Mouse (Mus musculus) heart, embryonic 10.5 days (tissue): ENCODE data around the gene Odf2l. TPM values are rescaled to one million over a fixed set of nuclear protein-coding genes. Genes with fewer than 3 reads are reported as not detected.

Source experiments
- DNase-seq: peaks from one replicate; pipeline ENCODE4 v3.0.0-alpha.2; 2017; ENCODE audit warnings: low spot score
- H3K27ac ChIP-seq: fragments of 300-500 bp; sonication (generic); 2 replicates; pipeline ENCODE4 v1.5.1; 2016; ENCODE audit warnings: mild to moderate bottlenecking
- H3K27me3 ChIP-seq: fragments of 300-500 bp; sonication (generic); 2 replicates; pipeline ENCODE4 v1.6.1; 2016; ENCODE audit warnings: mild to moderate bottlenecking; ENCODE audit not compliant: poor library complexity, insufficient read depth, severe bottlenecking
- H3K36me3 ChIP-seq: fragments of 300-500 bp; sonication (generic); 2 replicates; pipeline ENCODE4 v1.6.1; 2016; ENCODE audit warnings: mild to moderate bottlenecking, moderate library complexity
- H3K4me1 ChIP-seq: fragments of 300-500 bp; sonication (generic); 2 replicates; pipeline ENCODE4 v1.6.1; 2016; ENCODE audit warnings: mild to moderate bottlenecking
- H3K4me3 ChIP-seq: fragments of 300-500 bp; sonication (generic); 2 replicates; pipeline ENCODE4 v1.5.1; 2016; ENCODE audit warnings: mild to moderate bottlenecking, moderate library complexity
- H3K9me3 ChIP-seq: fragments of 300-500 bp; sonication (generic); 2 replicates; pipeline ENCODE4 v1.6.1; 2016; ENCODE audit warnings: mild to moderate bottlenecking, moderate library complexity
- WGBS: fragments of 180-500 bp; shearing (Covaris S2); methylation state at CpG from one replicate; pipeline ENCODE4 v1.1.7; 2016; 5-methylcytosine and 5-hydroxymethylcytosine counted together
- polyA plus RNA-seq: library from polyadenylated mRNA; unstranded; fragments of >200 nt; fragmentation: Nextera tagmentation; extraction: Ambion mirVana; gene quantifications from 2 replicates; pipeline ENCODE4 v1.2.1, GENCODE M21; 2016

Odf2l gene
- polyA plus RNA-seq, 1 experiment from 2014 or later, result 14.1 TPM

DNA sequence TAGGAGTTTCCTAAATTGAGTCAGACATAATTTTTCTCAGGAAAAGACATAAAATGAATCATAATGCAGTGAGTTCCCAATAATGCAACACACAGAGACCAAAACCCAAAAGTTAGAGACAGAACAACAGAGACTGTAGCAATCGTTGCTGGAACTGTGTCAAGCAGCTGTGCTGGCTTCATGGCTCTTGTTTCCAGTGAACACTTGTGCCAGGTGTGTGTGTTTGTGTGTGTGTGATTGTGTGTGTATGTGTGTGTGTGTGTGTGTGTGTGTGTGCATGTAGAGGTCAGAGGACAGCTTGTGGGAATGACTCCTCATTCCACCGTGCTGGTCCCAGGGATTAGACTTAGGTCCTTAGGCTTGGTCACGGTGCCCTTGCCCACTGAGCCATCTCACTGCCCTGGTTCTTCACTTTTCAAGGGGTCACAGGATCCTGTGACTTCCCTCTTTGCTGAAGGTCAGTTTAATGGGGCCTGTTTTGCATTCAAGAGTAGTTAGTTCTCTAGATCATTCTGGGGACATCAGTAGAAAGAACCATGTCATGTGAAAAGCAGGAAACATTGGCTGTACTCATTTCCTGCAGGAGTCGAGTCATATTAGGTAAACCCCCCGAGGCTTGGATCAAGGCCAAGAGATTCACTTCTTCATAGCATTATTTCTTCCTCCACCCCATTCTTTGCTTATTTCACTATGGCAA, 13.2 kb upstream of the Odf2l start:
- DNase-seq, result no peak
- Histone ChIP-seq H3K27me3 (no peaks in the 10 kb centered on the region), H3K4me3 (no peak overlapping the region), H3K9me3 (0 out of 2 replicates have a peak, but pooled peaks cover 4% of the 10 kb centered on the region), H3K27ac (no peak overlapping the region), H3K36me3 (no peaks in the 10 kb centered on the region), H3K4me1 (peaks cover 10% of the 10 kb centered on the region)
- 76% methylated on average over 5 of the region's 5 CpGs for WGBS

DNA sequence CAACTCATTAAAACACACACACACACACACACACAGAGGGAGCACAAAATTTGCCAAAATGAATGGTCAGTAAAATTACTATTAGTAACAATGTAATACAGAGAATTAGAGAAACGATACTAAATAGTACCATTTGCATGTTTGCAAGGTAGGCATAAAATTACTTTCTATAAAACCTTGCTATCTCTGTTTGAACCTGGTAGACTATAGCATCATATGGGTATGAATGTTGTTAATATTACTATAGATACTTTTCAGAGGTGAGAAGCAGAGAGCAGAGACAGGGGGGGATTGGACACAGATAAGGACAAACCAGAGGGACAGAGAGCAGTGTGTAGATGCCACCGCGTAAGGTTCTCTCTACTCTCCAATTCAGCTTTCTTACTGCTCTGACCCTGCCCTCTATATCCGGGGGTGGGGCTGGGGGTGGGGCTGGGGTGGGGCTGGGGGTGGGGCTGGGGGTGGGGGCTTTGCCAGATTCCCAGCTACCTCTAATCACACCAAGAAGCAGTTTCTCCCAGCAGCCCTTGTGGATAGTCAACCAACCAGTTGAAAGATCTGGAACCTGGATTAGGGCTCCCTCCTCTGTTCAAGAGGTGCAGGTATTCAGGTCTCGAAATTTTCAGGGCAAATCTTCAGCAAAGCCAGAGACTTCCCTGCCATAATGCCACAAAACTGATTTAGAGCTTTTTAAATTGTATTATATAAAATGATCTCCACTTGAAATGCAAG, 12.4 kb upstream of the Odf2l start:
- no peak for DNase-seq
- peaks cover 10% of the 10 kb centered on the region for H3K4me1 ChIP-seq
- 82% methylated on average over 5 of the region's 5 CpGs for WGBS
- no peaks in the 10 kb centered on the region for H3K27me3 ChIP-seq
- H3K27ac ChIP-seq, result no peak overlapping the region
- H3K36me3 ChIP-seq, result no peaks in the 10 kb centered on the region
- 0 out of 2 replicates have a peak, but pooled peaks cover 4% of the 10 kb centered on the region for H3K9me3 ChIP-seq
- H3K4me3 ChIP-seq, result no peak overlapping the region

DNA sequence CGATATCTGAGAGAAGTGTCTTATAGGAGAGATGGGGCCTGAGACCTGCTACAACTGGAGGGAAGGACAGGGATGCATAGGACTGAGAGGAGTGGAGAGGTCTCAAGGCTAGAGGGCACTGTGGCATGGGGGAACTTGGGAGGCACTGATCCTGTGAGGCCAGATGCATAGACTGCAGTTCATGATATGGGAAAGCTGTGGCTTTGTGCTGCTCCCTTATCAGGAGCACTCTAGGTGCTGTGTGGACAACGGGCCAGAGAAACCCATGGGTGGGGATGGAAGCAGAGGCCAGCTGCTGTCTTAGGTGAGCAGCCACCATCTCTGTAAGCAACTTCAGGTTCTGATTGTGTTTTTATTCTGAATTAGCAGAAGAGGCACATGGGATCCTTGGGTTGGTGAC, 3.2 kb upstream of the Odf2l start:
- 96% methylated on average over 2 of the region's 2 CpGs for WGBS
- peaks cover 12% of the 10 kb centered on the region for H3K4me1 ChIP-seq
- no peak overlapping the region for H3K27ac ChIP-seq
- no peaks in the 10 kb centered on the region for H3K9me3 ChIP-seq
- no peaks in the 10 kb centered on the region for H3K27me3 ChIP-seq
- no peaks in the 10 kb centered on the region for H3K36me3 ChIP-seq
- H3K4me3 ChIP-seq, result no peak overlapping the region
- DNase-seq, result no peak

- H3K27ac ChIP-seq, result peak overlapping the region; percentile 99
- H3K36me3 ChIP-seq, result no peaks in the 10 kb centered on the region
- no peak for DNase-seq
- H3K4me1 ChIP-seq, result peaks cover 14% of the 10 kb centered on the region
- H3K27me3 ChIP-seq, result no peaks in the 10 kb centered on the region
- 84% methylated on average over 10 of the region's 10 CpGs for WGBS
- H3K9me3 ChIP-seq, result no peaks in the 10 kb centered on the region
- peak overlapping the region; percentile 89 for H3K4me3 ChIP-seq
Observed at GRCm38 (mm10) chr3:145117637-145118036, 751 bp upstream of the Odf2l start.

DNA sequence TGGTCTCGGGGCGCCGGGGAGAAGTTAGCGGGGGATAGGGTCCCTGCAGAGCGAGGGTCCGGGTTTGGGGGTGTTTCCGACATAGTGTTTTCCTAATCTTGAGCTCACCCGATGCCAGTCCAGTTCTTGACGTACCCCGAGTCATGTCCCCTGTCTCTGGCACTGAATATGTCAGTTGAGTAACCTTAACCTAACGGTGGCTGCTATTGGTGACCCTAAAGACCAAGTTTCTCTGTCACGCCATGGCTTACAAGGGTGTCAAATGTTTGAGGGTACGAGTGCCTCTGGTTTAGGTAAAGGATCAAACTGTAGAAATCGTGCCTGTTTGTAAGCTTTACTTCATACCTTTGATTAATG, 592 bp downstream of the Odf2l start:
- H3K9me3 ChIP-seq, result no peaks in the 10 kb centered on the region
- no peaks in the 10 kb centered on the region for H3K36me3 ChIP-seq
- peaks cover 14% of the 10 kb centered on the region for H3K4me1 ChIP-seq
- H3K27me3 ChIP-seq, result no peaks in the 10 kb centered on the region
- H3K27ac ChIP-seq, result peak overlapping the region; percentile 99
- 5% methylated on average over 14 of the region's 14 CpGs for WGBS
- peak overlapping the region; percentile 89 for H3K4me3 ChIP-seq
- no peak for DNase-seq

DNA sequence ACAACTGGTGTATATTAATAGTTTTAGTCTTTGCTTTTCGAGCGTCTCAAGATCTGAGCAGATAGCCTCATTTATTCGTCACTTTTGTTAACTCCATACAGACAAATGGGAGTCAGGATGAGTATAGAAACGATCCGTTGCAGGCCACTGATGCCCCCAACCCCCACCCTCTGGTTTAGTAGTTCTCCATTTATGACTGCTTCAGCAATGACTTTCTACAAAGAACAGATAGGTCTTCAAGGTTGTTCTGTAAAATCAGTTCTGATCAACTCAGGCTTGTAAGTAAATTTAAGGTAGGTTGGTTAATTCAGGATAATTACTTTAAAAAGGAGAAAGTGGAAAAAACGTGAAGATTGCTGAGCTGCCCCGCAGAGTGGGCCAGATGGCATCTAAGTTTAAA, 1.0 kb downstream of the Odf2l start:
- Histone ChIP-seq H3K36me3 (peaks cover 4% of the 10 kb centered on the region; the same call in 1 of the 2 replicates), H3K4me1 (peaks cover 14% of the 10 kb centered on the region), H3K4me3 (peak overlapping the region; percentile 89), H3K27me3 (no peaks in the 10 kb centered on the region), H3K9me3 (no peaks in the 10 kb centered on the region), H3K27ac (peak overlapping the region; percentile 99; the same call in 1 of the 2 replicates)
- no peak for DNase-seq
- WGBS, result 76% methylated on average over 7 of the region's 7 CpGs

DNA sequence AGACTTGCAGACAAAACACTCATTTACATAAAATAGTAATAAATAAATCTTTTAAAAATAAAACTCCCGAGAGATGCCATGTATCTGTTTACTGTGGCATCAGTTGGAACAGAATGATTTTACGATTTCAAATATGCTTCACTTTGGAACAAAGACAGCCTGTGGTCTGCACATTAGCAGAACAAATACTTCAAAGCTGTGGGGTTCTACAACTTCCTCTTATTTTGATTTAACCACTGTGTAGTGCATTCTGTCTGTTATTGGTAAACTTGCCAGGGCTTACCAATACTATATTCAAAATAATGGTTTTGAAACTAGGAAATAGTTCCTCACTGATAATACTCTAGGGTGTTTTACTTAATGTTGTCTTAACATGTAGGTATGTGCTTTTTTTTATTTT, 8.2 kb downstream of the Odf2l start:
- H3K9me3 ChIP-seq, result no peaks in the 10 kb centered on the region
- 85% methylated on average over 2 of the region's 2 CpGs for WGBS
- DNase-seq, result no peak
- no peak overlapping the region for H3K27ac ChIP-seq
- no peaks in the 10 kb centered on the region for H3K4me1 ChIP-seq
- no peak overlapping the region for H3K4me3 ChIP-seq
- H3K36me3 ChIP-seq, result peaks cover 11% of the 10 kb centered on the region; the same call in 1 of the 2 replicates
- H3K27me3 ChIP-seq, result no peaks in the 10 kb centered on the region

GRCm38 (mm10) chr3:145129356-145129755, 11.0 kb downstream of the Odf2l start:
- Histone ChIP-seq H3K27ac (no peak overlapping the region), H3K36me3 (peaks cover 12% of the 10 kb centered on the region; the same call in 1 of the 2 replicates), H3K4me1 (no peaks in the 10 kb centered on the region), H3K27me3 (no peaks in the 10 kb centered on the region), H3K9me3 (no peaks in the 10 kb centered on the region), H3K4me3 (no peak overlapping the region)
- DNase-seq, result no peak

DNA sequence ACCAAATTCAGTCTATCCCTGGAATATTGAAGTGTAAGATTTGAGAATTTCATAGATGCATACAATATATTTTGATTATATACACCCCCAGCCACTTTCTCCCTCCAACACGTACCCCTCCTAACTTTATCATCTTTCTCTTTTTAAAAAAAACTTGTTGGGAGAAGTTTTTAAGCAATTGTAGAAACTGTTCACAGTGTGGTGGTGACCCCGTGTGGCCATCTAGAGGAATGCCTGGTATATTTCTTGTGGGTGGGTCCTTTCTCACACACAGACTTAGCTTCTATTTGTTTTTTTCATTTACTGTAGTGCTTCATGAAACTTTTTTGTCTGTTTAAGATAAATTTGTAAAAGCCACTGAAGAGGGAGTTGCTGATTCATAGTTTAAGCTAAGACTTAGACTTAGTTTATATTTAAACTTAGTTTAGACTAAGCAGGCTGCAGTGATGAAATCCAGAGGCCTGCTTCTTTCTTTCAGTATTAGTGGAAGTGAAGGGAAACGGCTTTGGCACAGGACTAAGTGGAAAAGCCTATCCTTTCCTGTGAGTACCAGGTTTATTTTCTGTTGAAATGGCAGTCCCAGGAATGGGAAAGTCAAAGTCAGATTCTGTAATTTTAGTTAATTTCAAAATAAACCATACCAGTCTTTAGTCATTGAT, 13.0 kb downstream of the Odf2l start:
- Histone ChIP-seq H3K36me3 (peaks cover 5% of the 10 kb centered on the region; the same call in 1 of the 2 replicates), H3K27me3 (no peaks in the 10 kb centered on the region), H3K4me1 (no peaks in the 10 kb centered on the region), H3K9me3 (no peaks in the 10 kb centered on the region), H3K27ac (no peak overlapping the region), H3K4me3 (no peak overlapping the region)
- 25% methylated on average over 3 of the region's 3 CpGs for WGBS
- DNase-seq, result no peak

GRCm38 (mm10) chr3:145140236-145140635, 21.8 kb downstream of the Odf2l start:
- H3K4me3 ChIP-seq, result no peak overlapping the region
- no peaks in the 10 kb centered on the region for H3K9me3 ChIP-seq
- DNase-seq, result no peak
- 87% methylated on average over 4 of the region's 4 CpGs for WGBS
- H3K4me1 ChIP-seq, result no peaks in the 10 kb centered on the region
- no peaks in the 10 kb centered on the region for H3K27me3 ChIP-seq
- no peak overlapping the region for H3K27ac ChIP-seq
- H3K36me3 ChIP-seq, result 0 out of 2 replicates have a peak, but pooled peaks cover 5% of the 10 kb centered on the region

- Histone ChIP-seq H3K36me3 (0 out of 2 replicates have a peak, but pooled peaks cover 9% of the 10 kb centered on the region), H3K27ac (no peak overlapping the region), H3K4me1 (no peaks in the 10 kb centered on the region), H3K4me3 (no peak overlapping the region), H3K27me3 (no peaks in the 10 kb centered on the region), H3K9me3 (no peaks in the 10 kb centered on the region)
- no peak for DNase-seq
Observed at GRCm38 (mm10) chr3:145142925-145143324, 24.5 kb downstream of the Odf2l start.

- Histone ChIP-seq H3K4me3 (no peak overlapping the region), H3K36me3 (0 out of 2 replicates have a peak, but pooled peaks cover 6% of the 10 kb centered on the region), H3K27ac (no peak overlapping the region), H3K9me3 (no peaks in the 10 kb centered on the region), H3K4me1 (no peaks in the 10 kb centered on the region), H3K27me3 (no peaks in the 10 kb centered on the region)
- 83% methylated on average over 10 of the region's 10 CpGs for WGBS
- no peak for DNase-seq
Observed at GRCm38 (mm10) chr3:145143856-145144255, 25.5 kb downstream of the Odf2l start.

DNA sequence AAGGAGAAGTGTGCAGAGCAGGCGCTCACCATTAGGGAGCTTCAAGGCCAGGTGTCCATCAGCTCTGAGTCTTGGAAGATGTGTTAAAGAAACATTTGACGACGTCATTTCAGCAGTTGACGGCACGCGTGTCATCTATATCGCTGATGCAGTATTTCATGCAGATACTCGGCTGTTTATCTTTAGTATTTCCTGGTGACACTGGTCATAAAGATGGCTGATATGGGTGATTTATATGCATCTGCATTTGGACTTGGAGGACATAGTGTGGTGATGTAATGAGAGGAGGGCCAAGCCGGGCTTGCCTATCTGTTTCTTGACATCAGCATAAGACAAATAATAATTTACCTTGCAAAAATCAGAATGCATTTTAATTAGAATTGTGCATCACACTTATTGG, 28.5 kb downstream of the Odf2l start:
- WGBS, result 92% methylated on average over 9 of the region's 9 CpGs
- Histone ChIP-seq H3K36me3 (peaks cover 11% of the 10 kb centered on the region; the same call in 1 of the 2 replicates), H3K27me3 (no peaks in the 10 kb centered on the region), H3K4me1 (no peaks in the 10 kb centered on the region), H3K4me3 (no peak overlapping the region), H3K27ac (no peak overlapping the region), H3K9me3 (no peaks in the 10 kb centered on the region)
- DNase-seq, result no peak
